Mouse (Mus musculus) urinary bladder, postnatal 25 days (tissue): ENCODE results near the gene Rogdi.

Experiments
- DNase-seq: peaks from one replicate; pipeline ENCODE4 v3.0.0; 2022; ENCODE audit warnings: low spot score

The Rogdi gene

DNA sequence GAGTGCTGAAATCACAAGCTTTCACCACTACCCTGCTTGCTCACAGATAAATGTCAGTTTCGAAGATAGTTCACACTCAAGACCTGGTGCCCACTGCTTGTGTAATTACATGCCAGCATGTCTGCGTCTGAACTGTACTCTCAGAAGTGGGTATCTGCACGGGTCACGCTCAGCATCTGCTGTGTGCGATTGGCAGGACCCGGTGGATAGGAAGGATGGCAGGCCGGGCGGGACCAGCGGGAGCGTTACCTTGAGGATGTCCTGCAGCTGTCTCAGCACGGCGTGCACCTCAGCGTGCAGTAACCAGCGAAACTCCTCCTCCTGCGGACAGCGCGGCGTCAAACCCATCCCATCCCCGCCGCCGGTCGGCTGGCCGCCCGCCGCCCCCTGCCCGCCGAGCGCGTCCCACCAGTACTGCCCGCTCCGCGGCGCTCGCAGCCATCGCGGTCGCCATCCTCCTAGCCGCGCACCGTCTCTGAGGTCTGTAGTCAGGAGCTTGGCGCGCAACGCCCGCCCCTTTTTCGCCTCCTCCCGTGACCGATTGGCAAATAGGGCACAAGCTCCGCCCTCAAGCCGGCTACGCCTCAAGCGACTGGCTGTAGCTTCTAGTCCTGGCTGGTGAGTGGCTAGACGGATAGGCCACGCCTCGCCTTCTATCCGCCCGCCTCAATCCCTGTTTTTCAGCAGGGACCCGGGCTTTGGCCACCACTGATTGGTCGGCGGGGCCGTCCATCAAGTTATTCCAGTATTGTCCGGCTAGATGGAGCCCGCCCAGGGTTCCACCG, at the start of gene Rogdi:
Gene Rogdi, minus strand, starts transcription at position 500 of the 785 bp plus-strand sequence.
- DNase-seq, result peak; percentile 88

GRCm38 (mm10) chr16:5058114-5058513, 44.8 kb upstream of the Rogdi start:
- DNase-seq, result no peak

GRCm38 (mm10) chr16:5050251-5051110, 37.1 kb upstream of the Rogdi start:
- peak; percentile 57 for DNase-seq

DNA sequence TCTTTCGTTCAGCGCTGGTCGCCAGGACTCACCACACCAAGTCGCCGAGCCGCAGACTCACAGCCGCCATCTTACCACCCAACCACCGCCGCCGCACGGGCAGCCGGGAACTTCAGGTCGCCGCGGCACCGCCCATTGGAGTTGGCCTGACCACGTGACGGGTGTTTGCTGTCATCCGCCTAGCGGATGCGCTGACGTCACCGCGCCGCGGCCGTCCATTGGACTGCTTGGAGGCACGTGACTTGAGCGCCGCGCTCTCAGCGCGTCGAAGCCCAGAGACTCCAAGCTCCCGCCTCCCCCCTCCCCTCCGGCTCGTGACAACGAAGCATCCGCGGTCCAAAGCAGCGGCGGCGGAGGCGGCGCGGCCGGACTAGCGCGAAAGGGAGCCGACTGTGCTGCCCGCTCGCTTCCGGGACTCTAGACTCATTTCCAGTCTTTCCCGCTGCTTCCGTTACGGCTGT, 36.5 kb upstream of the Rogdi start, which contains the start of the genes Glyr1 and Ubn1:
Gene Glyr1, minus strand, starts transcription at position 90 of the 461 bp plus-strand sequence.
Gene Ubn1, plus strand, starts transcription at position 284 of the 461 bp plus-strand sequence.
- peak; percentile 96 for DNase-seq

GRCm38 (mm10) chr16:5049182-5049773, 35.9 kb upstream of the Rogdi start:
- no peak for DNase-seq

- no peak for DNase-seq
Observed at GRCm38 (mm10) chr16:5045322-5045721, 32.0 kb upstream of the Rogdi start.

GRCm38 (mm10) chr16:5036649-5037234, 23.4 kb upstream of the Rogdi start:
- DNase-seq, result no peak

DNA sequence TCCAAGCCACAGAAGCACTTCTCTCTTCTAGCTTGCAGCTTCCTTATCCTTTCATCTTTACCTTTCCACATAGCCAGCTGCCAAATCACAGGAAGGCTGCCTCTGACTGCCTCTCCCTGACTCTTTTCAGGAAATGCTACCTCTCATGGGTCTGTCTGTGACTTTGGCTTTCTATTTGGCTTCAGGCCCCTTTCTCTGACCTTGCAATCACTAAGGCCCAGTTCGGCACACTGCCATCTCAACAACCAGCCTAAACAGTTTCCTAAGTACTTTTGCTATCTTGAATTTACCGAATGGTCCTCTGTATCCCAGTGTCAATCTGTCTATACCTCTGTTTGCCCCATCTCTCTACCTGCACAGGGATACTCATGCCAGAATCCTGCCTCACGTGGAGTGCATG, 22.2 kb upstream of the Rogdi start:
- DNase-seq, result no peak

DNA sequence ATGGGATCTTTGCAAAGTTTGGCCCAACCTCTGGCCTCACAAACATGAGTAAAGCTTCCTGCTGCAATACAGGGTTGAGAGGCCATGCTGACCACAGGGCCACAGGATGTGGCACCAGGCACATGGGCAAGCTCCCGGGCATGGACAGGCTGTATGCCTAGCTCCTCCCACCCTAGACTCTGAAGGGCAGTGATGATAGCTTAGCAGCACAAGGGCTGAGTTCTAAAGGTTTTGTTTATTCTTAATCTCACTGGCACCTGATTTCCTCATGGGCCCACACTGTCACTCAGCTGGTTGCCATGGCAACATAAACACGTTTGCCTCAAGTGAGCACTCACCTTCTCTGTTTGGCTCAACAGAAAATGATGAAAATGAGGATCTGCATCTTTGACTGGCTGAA, 16.5 kb upstream of the Rogdi start:
- DNase-seq, result no peak

DNA sequence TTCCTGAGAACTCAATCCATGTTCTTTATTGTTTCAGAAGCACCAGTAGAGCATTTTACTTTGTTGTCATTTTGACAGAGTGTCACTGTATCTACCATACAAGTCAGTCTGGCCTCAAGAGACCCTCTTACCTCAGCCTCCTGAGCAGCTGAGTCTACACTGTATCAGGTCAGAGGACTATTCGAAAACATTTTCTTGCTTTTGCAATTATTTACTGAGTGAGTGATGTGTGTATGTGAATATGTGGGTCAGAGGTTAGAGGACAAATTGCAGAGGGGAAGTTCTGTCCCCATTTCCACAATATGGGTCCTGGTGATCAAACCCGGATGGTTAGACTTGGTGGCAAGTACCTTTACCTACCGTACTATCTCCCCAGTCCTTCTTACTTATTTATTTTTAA, 10.7 kb upstream of the Rogdi start:
- DNase-seq, result no peak

DNA sequence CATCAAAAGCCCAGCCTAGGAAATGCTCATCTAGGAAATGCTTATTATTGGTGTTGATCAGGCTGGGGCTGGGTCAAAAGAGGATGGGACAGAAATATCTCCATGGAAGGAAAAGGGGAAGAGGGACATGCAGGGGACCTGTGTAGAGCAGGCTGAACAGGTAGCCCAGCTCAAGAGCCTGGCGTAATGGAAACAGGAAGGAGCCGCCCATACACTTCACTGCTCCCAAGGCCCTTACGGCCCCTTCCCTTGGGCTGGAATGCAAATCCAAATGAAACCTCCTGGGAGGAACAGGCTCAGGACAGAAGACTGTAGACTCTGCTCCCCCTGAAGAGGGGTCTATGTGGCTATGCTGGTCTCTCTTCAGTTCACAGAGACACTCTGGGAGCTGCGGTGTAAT, 1.2 kb upstream of the Rogdi start:
- DNase-seq, result no peak

DNA sequence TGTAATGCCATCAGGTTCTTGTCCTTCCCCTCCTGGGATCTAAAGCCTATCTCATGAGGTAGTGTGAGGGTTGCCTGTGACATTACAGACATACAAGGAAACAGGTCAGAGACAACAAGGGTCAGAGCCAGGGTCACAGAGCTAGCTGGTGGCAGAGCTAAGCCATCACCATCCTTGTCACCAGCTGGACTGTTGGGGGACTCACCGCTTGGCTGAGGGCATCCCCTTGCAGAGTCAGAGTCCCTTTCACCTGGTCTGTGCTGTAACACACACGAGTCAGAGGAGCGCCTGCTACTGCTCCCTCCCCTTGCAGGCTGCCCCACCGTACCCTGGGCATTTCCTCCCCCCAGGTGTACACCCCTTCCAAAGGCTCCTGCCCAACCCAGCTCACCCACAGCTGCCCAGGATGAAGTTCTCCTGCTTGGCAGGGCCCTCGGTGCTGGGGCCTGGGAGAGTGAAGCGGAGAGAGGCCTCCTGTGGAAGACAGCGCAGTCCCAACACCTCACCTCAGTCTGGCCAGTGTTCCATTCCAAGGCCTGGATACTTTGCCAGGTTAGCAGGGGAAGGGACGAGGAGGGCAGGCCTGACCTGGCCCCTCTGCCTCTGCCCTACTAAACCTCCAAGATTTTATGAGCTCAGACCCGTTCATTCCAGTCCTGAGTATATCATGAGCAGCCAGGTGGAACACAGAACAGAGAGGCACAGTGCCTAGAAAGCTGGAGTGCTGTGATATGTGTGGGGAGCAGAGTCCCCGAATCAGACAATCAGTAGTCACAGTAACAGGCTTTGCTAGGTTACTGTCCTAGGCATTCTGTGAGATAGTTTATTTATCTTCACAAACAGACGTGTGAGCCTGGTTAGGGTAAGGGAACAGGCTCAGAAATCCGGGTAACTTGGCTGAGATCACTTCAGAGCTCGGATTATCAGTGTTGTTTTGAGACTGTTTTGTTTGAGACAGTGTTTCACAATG, 1.0 kb downstream of the Rogdi start:
- DNase-seq, result no peak

- DNase-seq, result no peak
Observed at GRCm38 (mm10) chr16:5011285-5011684, 2.1 kb downstream of the Rogdi start.

GRCm38 (mm10) chr16:5010371-5010935, 2.9 kb downstream of the Rogdi start:
- DNase-seq, result no peak

DNA sequence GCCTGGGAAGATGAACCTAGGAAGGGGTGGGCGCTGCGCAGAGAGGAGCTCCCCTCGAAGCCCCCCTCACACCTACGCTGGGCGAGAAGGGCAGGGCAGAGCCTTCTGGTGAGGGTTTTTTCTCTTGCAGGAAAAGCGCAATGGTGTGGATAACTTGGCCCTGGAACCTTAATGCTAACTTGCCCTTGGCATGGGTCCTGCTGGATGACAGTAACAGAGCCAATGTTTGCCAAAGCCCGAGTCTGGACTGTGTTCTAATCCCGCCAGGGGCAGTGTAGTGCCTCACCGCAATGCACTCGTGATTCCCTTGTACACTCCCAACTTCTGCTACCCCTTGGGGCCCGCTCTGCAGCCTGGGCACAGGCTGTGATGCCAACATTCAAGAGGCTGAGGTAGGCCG, 5.3 kb downstream of the Rogdi start:
- no peak for DNase-seq

GRCm38 (mm10) chr16:5007492-5007891, 5.9 kb downstream of the Rogdi start:
- no peak for DNase-seq

GRCm38 (mm10) chr16:5007067-5007466, 6.3 kb downstream of the Rogdi start, which contains the start of gene Smim22:
Smim22 (plus strand) TSS chr16:5007288.
- DNase-seq, result peak; percentile 40

- DNase-seq, result no peak
Observed at GRCm38 (mm10) chr16:5000611-5001010, 12.7 kb downstream of the Rogdi start.

GRCm38 (mm10) chr16:4998984-4999383, 14.4 kb downstream of the Rogdi start:
- no peak for DNase-seq

DNA sequence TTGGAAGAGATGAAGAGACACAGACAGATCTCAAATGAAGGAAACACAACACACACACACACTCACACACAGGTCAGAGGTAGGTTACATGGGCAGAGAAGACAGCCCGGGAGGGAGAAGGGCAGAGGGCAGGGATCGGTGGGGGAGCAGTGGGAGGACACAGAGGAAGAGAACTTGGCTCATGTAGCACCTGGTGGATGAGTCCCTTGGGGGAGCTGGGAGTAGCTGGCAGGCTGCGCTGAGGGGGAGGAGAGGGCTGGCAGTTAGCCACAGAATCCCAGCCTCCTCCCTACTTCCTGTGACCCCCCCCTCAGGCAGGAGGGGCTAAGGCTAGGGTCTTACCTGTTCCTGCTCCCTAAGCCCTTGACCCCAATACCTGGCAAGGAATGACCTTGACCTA, 15.8 kb downstream of the Rogdi start, which contains the start of gene Sept12:
Gene Sept12, minus strand, starts transcription at position 300 of the 400 bp plus-strand sequence.
- no peak for DNase-seq
